Mouse (Mus musculus) embryonic fibroblast, embryonic 13.5 days (primary cell): Measurements from ENCODE around the gene Elmsan1.

Experiments
- CTCF ChIP-seq: IDR thresholded peaks from 2 replicates; pipeline ENCODE4 v1.5.1; 2011; ENCODE audit warnings: mild to moderate bottlenecking, control low read depth, low read length, moderate library complexity, borderline replicate concordance; ENCODE audit not compliant: insufficient read depth
- POLR2A ChIP-seq: IDR thresholded peaks from 2 replicates; pipeline ENCODE4 v1.6.1; 2011; ENCODE audit warnings: low read depth, mild to moderate bottlenecking, control low read depth, low read length, moderate library complexity

DNA sequence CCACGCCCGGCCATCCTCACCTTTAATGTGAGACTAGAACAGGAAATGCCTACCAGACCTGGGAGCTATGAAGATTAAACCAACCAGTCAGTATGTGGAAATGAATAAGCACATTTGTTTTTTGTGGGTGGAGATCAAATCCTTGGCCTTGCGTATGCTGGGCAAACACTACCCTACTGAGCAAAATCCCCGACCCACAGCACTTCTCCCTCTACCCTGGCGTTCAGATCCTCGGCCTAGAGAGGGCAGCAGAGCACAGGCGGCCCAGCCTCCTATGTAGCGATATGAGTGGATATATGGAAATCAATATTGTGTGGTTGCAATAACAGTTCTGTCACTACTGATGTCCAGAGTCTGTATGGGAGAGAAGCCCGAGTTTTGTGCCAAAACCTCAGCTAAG lies 55.5 kb downstream of the Elmsan1 start:
- no peak for TF ChIP-seq POLR2A
- peak; percentile 48; the same call in 1 of the 2 replicates for TF ChIP-seq CTCF
